Comparison of ENCODE assay signal across 13 mouse cellular contexts in the genomic region with DNA sequence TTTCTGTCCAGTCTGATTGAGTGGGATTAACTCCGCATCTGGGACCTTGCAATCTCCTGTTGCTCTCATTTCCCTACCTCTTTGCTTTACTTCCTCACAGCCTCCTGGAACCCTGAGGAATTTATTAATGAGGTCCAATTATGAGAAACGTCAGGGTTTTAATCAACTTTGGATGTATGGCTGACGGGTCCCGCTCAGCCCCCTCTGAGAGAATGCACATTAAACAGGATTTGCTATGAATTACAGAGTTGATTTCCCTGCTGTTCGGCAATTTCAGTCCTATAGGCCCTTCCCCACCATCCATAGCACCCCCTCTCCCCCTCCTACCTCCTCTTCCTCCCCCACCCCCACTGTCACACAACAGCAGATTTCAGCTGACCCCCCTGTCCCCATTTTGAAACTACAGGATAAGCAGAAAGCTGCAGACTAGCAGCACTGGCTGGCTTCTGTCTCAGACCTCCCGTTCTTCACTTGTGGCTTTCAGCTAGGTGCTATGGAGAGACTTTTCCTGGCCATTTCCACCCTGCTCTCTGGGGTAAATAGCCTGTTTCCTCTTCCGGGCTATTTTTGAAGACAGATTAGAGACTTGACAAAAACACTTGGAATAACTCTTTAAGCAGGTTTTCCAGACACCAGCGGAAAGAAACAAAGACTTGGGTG.
DNase-seq lines count a peak whose midpoint lies in the region; ATAC-seq and TF ChIP-seq lines count a peak whose summit lies in the region.
"Had no signal": no experiment of that assay in that cellular context is flagged by ENCODE, and none has a peak within 500 bp of the region (broad histone marks: within the 10 kb centered on the region; RNA-seq: fewer than 3 reads in every experiment).

No protein-coding gene starts in this region.

- H3K4me3 ChIP-seq in heart, adult 2 months = no peak overlapping the region; the same call in 1 of the 2 replicates
- no peak overlapping the region for H3K4me3 ChIP-seq in kidney, postnatal 0 days (replicated peaks; ENCODE audit: low read depth, low read length)
- H3K4me3 ChIP-seq in embryonic facial prominence, embryonic 12.5 days = no peak overlapping the region
- H3K4me3 ChIP-seq in limb, embryonic 11.5 days (ENCODE audit: low read depth, low read length) = no peak overlapping the region

- H3K9me3 ChIP-seq in kidney, postnatal 0 days (replicated peaks; ENCODE audit: low read length) = no peaks in the 10 kb centered on the region
- no peaks in the 10 kb centered on the region for H3K9me3 ChIP-seq in embryonic facial prominence, embryonic 12.5 days
- no peaks in the 10 kb centered on the region for H3K9me3 ChIP-seq in limb, embryonic 11.5 days (ENCODE audit: control insufficient read depth, low read length)

- H3K9ac ChIP-seq in heart, adult 2 months (ENCODE audit: low read depth, low read length) = no peak overlapping the region; the same call in 1 of the 2 replicates
- no peak overlapping the region for H3K9ac ChIP-seq in kidney, postnatal 0 days (ENCODE audit: low read depth, low read length)
- H3K9ac ChIP-seq in embryonic facial prominence, embryonic 12.5 days = no peak overlapping the region
- no peak overlapping the region for H3K9ac ChIP-seq in limb, embryonic 11.5 days (ENCODE audit: low read length)

- intact Hi-C loops in heart, adult 2 months (cut with DNase I) = loop anchor here (5.0 kb wide), 2 partner anchors 147 to 162 kb away; a partner anchor contains a TSS
- intact Hi-C loops in heart, postnatal 14 days (cut with DNase I) = loop anchor here (2.0 kb wide), 1 partner anchor 145 kb away; a partner anchor contains a TSS

- H3K4me1 ChIP-seq in heart, adult 2 months (ENCODE audit: control insufficient read depth, insufficient read depth, low read length) = peaks cover 16% of the 10 kb centered on the region
- H3K4me1 ChIP-seq in kidney, postnatal 0 days (replicated peaks; ENCODE audit: insufficient read depth, low read length) = 0 out of 2 replicates have a peak, but pooled peaks cover 9% of the 10 kb centered on the region
- peaks cover 11% of the 10 kb centered on the region for H3K4me1 ChIP-seq in embryonic facial prominence, embryonic 12.5 days
- H3K4me1 ChIP-seq in limb, embryonic 11.5 days (ENCODE audit: control insufficient read depth, insufficient read depth, low read length) = peaks cover 6% of the 10 kb centered on the region

- WGBS in heart, adult 2 months = 41% methylated on average over 8 of the region's 8 CpGs
- WGBS in kidney, postnatal 0 days = 52% methylated on average over 8 of the region's 8 CpGs
- 39% methylated on average over 8 of the region's 8 CpGs for WGBS in embryonic facial prominence, embryonic 12.5 days
- 31% methylated on average over 8 of the region's 8 CpGs for WGBS in limb, embryonic 11.5 days

- H3K79me2 ChIP-seq in heart, adult 2 months (replicated peaks; ENCODE audit: control insufficient read depth, insufficient read depth, low read length) = no peaks in the 10 kb centered on the region

- no peak for TF ChIP-seq CTCF in heart, adult 2 months (IDR thresholded peaks at IDR 0.05)
- TF ChIP-seq CTCF in kidney, postnatal 0 days (IDR thresholded peaks at IDR 0.05; ENCODE audit: low read depth) = no peak

- H3K27ac ChIP-seq in heart, adult 2 months = peak overlapping the region; percentile 88
- H3K27ac ChIP-seq in kidney, postnatal 0 days = peak overlapping the region; percentile 57; the same call in 1 of the 2 replicates
- peak overlapping the region; percentile 42; the same call in 1 of the 2 replicates for H3K27ac ChIP-seq in embryonic facial prominence, embryonic 12.5 days
- 0 out of 2 replicates have a peak overlapping the region, but pooled peaks have one; percentile 1 for H3K27ac ChIP-seq in limb, embryonic 11.5 days (replicated peaks; ENCODE audit: low read depth, low read length)

- DNase-seq in heart, adult 2 months = no peak
- DNase-seq in heart, postnatal 14 days = no peak
- DNase-seq in kidney, postnatal 0 days (ENCODE audit: low spot score) = no peak
- no peak for DNase-seq in kidney, postnatal 10 days
- DNase-seq in limb, embryonic 11.5 days (ENCODE audit: low spot score) = peak; percentile 35
- no peak for DNase-seq in adrenal gland, adult (ENCODE audit: inconsistent age in 2 of 2, low spot score in 1 of 2)
- DNase-seq in layer of hippocampus, adult 9-11 months = no peak
- DNase-seq: cerebellum, adult 9-10 months; lung, adult 2 months; right cerebral cortex, postnatal 4 days; thymus, adult 18-20 months had no signal

- H3K4me2 ChIP-seq in kidney, postnatal 0 days (ENCODE audit: low read length) = no peak overlapping the region; the same call in 1 of the 2 replicates
- 0 out of 2 replicates have a peak overlapping the region, but pooled peaks have one; percentile 3 for H3K4me2 ChIP-seq in embryonic facial prominence, embryonic 12.5 days (replicated peaks)
- no peak overlapping the region; the same call in 1 of the 2 replicates for H3K4me2 ChIP-seq in limb, embryonic 11.5 days (ENCODE audit: low read depth, severe bottlenecking)

- no peak for TF ChIP-seq POLR2A in heart, adult 2 months (IDR thresholded peaks at IDR 0.05; ENCODE audit: insufficient read depth, low read depth, low read length)

- H3K36me3 ChIP-seq in heart, adult 2 months (ENCODE audit: control insufficient read depth, insufficient read depth, low read length) = peaks cover 11% of the 10 kb centered on the region
- H3K36me3 ChIP-seq in kidney, postnatal 0 days (ENCODE audit: insufficient read depth, low read length) = no peaks in the 10 kb centered on the region
- H3K36me3 ChIP-seq in embryonic facial prominence, embryonic 12.5 days = no peaks in the 10 kb centered on the region
- H3K36me3 ChIP-seq in limb, embryonic 11.5 days (ENCODE audit: control insufficient read depth, insufficient read depth, low read length) = no peaks in the 10 kb centered on the region

- no peaks in the 10 kb centered on the region for H3K27me3 ChIP-seq in heart, adult 2 months (ENCODE audit: control insufficient read depth, insufficient read depth, low read length)
- no peaks in the 10 kb centered on the region for H3K27me3 ChIP-seq in kidney, postnatal 0 days (ENCODE audit: insufficient read depth, low read length)
- no peaks in the 10 kb centered on the region for H3K27me3 ChIP-seq in embryonic facial prominence, embryonic 12.5 days
- no peaks in the 10 kb centered on the region for H3K27me3 ChIP-seq in limb, embryonic 11.5 days (ENCODE audit: control insufficient read depth, insufficient read depth, low read length)

- TF ChIP-seq EP300 in heart, adult 2 months (IDR thresholded peaks at IDR 0.05; ENCODE audit: insufficient read depth, low read depth, low read length) = no peak

- no peak for ATAC-seq in kidney, postnatal 0 days (replicated peaks; ENCODE audit: low FRiP score, low read depth)
- ATAC-seq in embryonic facial prominence, embryonic 12.5 days (ENCODE audit: insufficient number of reproducible peaks, insufficient read depth, low FRiP score, low TSS enrichment) = no peak
- ATAC-seq in limb, embryonic 11.5 days (ENCODE audit: insufficient number of reproducible peaks, low FRiP score, low TSS enrichment, low read depth) = peak; percentile 57; the same call in 1 of the 2 replicates
- ATAC-seq: CD4-positive, CD25-positive, alpha-beta regulatory T cell, adult 4 months had no signal

Comparison
In these comparisons a context has a peak if more than half of its experiments do, and no peak if none do; other contexts are left out.
1. H3K27ac ChIP-seq: peak in every context shown above with its lines; median percentile 88 in heart, adult 2 months; 57 in kidney, postnatal 0 days; 42 in embryonic facial prominence, embryonic 12.5 days; 1 in limb, embryonic 11.5 days.